Mouse (Mus musculus): Measurements from ENCODE around the gene Smco2. TPM values are rescaled to one million over a fixed set of nuclear protein-coding genes. Genes with fewer than 3 reads are reported as not detected.
A peak's percentile ranks its signal among the peaks of the same experiment; 100 is the strongest.

Gene Smco2
- not detected for total RNA-seq (2021)
- long read RNA-seq, experiment 1: 0 reads
- long read RNA-seq, experiment 2: 0 reads

GRCm38 (mm10) chr6:146850050-146850449 is at the start of gene Smco2:
Smco2 (plus strand) TSS chr6:146850104.
- H3K27ac ChIP-seq: no peak within 1 kb of the TSS
- intact Hi-C loops (cut with DNase I): no loop called here
- H3K4me3 ChIP-seq: no peak within 1 kb of the TSS
- TF ChIP-seq CTCF (IDR thresholded peaks at IDR 0.05): no peak
- DNase-seq: no peak

GRCm38 (mm10) chr6:146809991-146810390 is 39.9 kb upstream of the Smco2 start:
- intact Hi-C loops (cut with DNase I): no loop called here
- Histone ChIP-seq H3K4me3 (no peak overlapping the region), H3K27ac (no peak overlapping the region)
- DNase-seq: no peak
- no peak for TF ChIP-seq CTCF (IDR thresholded peaks at IDR 0.05)

GRCm38 (mm10) chr6:146813007-146813406 is 36.9 kb upstream of the Smco2 start:
- intact Hi-C loops (cut with DNase I): no loop called here
- DNase-seq: no peak
- no peak for TF ChIP-seq CTCF (IDR thresholded peaks at IDR 0.05)

GRCm38 (mm10) chr6:146820177-146820965 is 29.5 kb upstream of the Smco2 start:
- H3K27ac ChIP-seq: no peak overlapping the region
- intact Hi-C loops (cut with DNase I): no loop called here
- no peak for DNase-seq
- H3K4me3 ChIP-seq: no peak overlapping the region
- TF ChIP-seq CTCF (IDR thresholded peaks at IDR 0.05): no peak

More at GRCm38 (mm10) chr6:146813007-146813406, 36.9 kb upstream of the Smco2 start:
- Histone ChIP-seq H3K4me3 (no peak overlapping the region), H3K27ac (no peak overlapping the region)

GRCm38 (mm10) chr6:146821958-146822357 is 27.9 kb upstream of the Smco2 start:
- DNase-seq: no peak
- no peak for TF ChIP-seq CTCF (IDR thresholded peaks at IDR 0.05)
- intact Hi-C loops (cut with DNase I): no loop called here
- no peak overlapping the region for H3K4me3 ChIP-seq
- H3K27ac ChIP-seq: no peak overlapping the region

- intact Hi-C loops (cut with DNase I): loop anchor here (2.0 kb wide), 1 partner anchor 170 kb away; no protein-coding TSS in a partner anchor
- peak; percentile 68 for DNase-seq
- no peak overlapping the region for H3K27ac ChIP-seq
- TF ChIP-seq CTCF (IDR thresholded peaks at IDR 0.05): peak; percentile 87
- no peak overlapping the region for H3K4me3 ChIP-seq
Measured at GRCm38 (mm10) chr6:146824727-146825486, 25.0 kb upstream of the Smco2 start.

- H3K4me3 ChIP-seq: no peak overlapping the region
- no peak overlapping the region for H3K27ac ChIP-seq
- intact Hi-C loops (cut with DNase I): loop anchor here (2.0 kb wide), 1 partner anchor 169 kb away; no protein-coding TSS in a partner anchor
- no peak for DNase-seq
- TF ChIP-seq CTCF (IDR thresholded peaks at IDR 0.05): no peak
Measured at GRCm38 (mm10) chr6:146825487-146825773, 24.5 kb upstream of the Smco2 start.

- no peak for TF ChIP-seq CTCF (IDR thresholded peaks at IDR 0.05)
- no peak overlapping the region for H3K27ac ChIP-seq
- DNase-seq: no peak
- intact Hi-C loops (cut with DNase I): loop anchor here (10.0 kb wide), 1 partner anchor 263 kb away; the partner anchor contains the start of gene Klhl42
- H3K4me3 ChIP-seq: no peak overlapping the region
Measured at GRCm38 (mm10) chr6:146831320-146831719, 18.6 kb upstream of the Smco2 start.

GRCm38 (mm10) chr6:146833485-146834314 is 16.2 kb upstream of the Smco2 start:
- peak; percentile 69 for TF ChIP-seq CTCF (IDR thresholded peaks at IDR 0.05)
- intact Hi-C loops (cut with DNase I): loop anchor here (2.0 to 10.0 kb wide), 2 partner anchors 161 to 261 kb away; partner anchors contain the start of gene Klhl42
- H3K4me3 ChIP-seq: no peak overlapping the region
- DNase-seq: peak; percentile 59
- H3K27ac ChIP-seq: no peak overlapping the region

GRCm38 (mm10) chr6:146834342-146834741 is 15.6 kb upstream of the Smco2 start:
- no peak for DNase-seq
- intact Hi-C loops (cut with DNase I): loop anchor here (10.0 kb wide), 1 partner anchor 260 kb away; the partner anchor contains the start of gene Klhl42
- no peak for TF ChIP-seq CTCF (IDR thresholded peaks at IDR 0.05)
- Histone ChIP-seq H3K4me3 (no peak overlapping the region), H3K27ac (no peak overlapping the region)

GRCm38 (mm10) chr6:146835784-146836183 is 14.1 kb upstream of the Smco2 start:
- peak overlapping the region; percentile 20; the same call in 1 of the 2 replicates for H3K27ac ChIP-seq
- TF ChIP-seq CTCF (IDR thresholded peaks at IDR 0.05): no peak
- DNase-seq: no peak
- no peak overlapping the region for H3K4me3 ChIP-seq
- intact Hi-C loops (cut with DNase I): loop anchor here (10.0 kb wide), 1 partner anchor 259 kb away; the partner anchor contains the start of gene Klhl42

GRCm38 (mm10) chr6:146837316-146837715 is 12.6 kb upstream of the Smco2 start:
- intact Hi-C loops (cut with DNase I): loop anchor here (10.0 kb wide), 1 partner anchor 257 kb away; the partner anchor contains the start of gene Klhl42
- no peak for TF ChIP-seq CTCF (IDR thresholded peaks at IDR 0.05)
- Histone ChIP-seq H3K27ac (no peak overlapping the region), H3K4me3 (no peak overlapping the region)
- DNase-seq: no peak

All from gastrocnemius, adult 2 months (tissue).